Mouse (Mus musculus) cerebellum, adult 18-20 months (tissue): ENCODE measurements at regions not wholly inside any gene's neighbourhood (a gene's known extent, or its start where the extent isn't known, plus 50 kb on each side); places are given as distances from the start of the nearest gene placed in this dataset.

ENCODE experiments used
- DNase-seq, 2 experiments: peaks; one replicate each; pipeline ENCODE4 v3.0.0; 2021

- DNase-seq: no peak
These were observed 497.1 kb downstream of the Nedd1 start for GRCm38 (mm10) chr10:92225071-92225470.

- no peak for DNase-seq
These were observed 502.9 kb downstream of the Nedd1 start for GRCm38 (mm10) chr10:92219310-92219709.

GRCm38 (mm10) chr10:92170856-92171255 is 551.4 kb downstream of the Nedd1 start:
- no peak for DNase-seq

- no peak for DNase-seq
These were observed 556.2 kb downstream of the Nedd1 start for GRCm38 (mm10) chr10:92166057-92166456.

- DNase-seq: no peak
These were observed 557.2 kb downstream of the Nedd1 start for GRCm38 (mm10) chr10:92164991-92165390.

- DNase-seq: no peak
These were observed 557.6 kb downstream of the Nedd1 start for GRCm38 (mm10) chr10:92164648-92164960.

- DNase-seq: no peak
These were observed 558.2 kb downstream of the Nedd1 start for GRCm38 (mm10) chr10:92163851-92164647.

- DNase-seq: no peak
These were observed 559.1 kb downstream of the Nedd1 start for GRCm38 (mm10) chr10:92163071-92163504.

- peak; percentile 7 to 30 for DNase-seq
These were observed 559.7 kb downstream of the Nedd1 start for GRCm38 (mm10) chr10:92162473-92163011.

GRCm38 (mm10) chr10:92161501-92161900 is 560.7 kb downstream of the Nedd1 start:
- no peak for DNase-seq

GRCm38 (mm10) chr10:92146263-92146662 is 576.0 kb downstream of the Nedd1 start:
- no peak for DNase-seq

GRCm38 (mm10) chr10:92135521-92135920 is 586.7 kb downstream of the Nedd1 start:
- DNase-seq: no peak

GRCm38 (mm10) chr10:92112790-92113189 is 609.4 kb downstream of the Nedd1 start:
- no peak for DNase-seq

- DNase-seq: no peak
These were observed 615.9 kb downstream of the Nedd1 start for GRCm38 (mm10) chr10:92106331-92106730.

GRCm38 (mm10) chr10:92103887-92104286 is 618.3 kb downstream of the Nedd1 start:
- DNase-seq: no peak

- DNase-seq: no peak
These were observed 619.5 kb downstream of the Nedd1 start for GRCm38 (mm10) chr10:92102755-92103154.

GRCm38 (mm10) chr10:92097562-92097961 is 624.7 kb downstream of the Nedd1 start:
- no peak for DNase-seq

GRCm38 (mm10) chr10:92097081-92097480 is 625.1 kb downstream of the Nedd1 start:
- no peak for DNase-seq

GRCm38 (mm10) chr10:92091480-92092395 is 630.5 kb downstream of the Nedd1 start:
- DNase-seq: no peak

GRCm38 (mm10) chr10:92082111-92082510 is 640.1 kb downstream of the Nedd1 start:
- no peak for DNase-seq

GRCm38 (mm10) chr10:92081199-92081598 is 641.0 kb downstream of the Nedd1 start:
- DNase-seq: no peak

- no peak for DNase-seq
These were observed 642.8 kb downstream of the Nedd1 start for GRCm38 (mm10) chr10:92079421-92079820.

- DNase-seq: no peak
These were observed 644.9 kb downstream of the Nedd1 start for GRCm38 (mm10) chr10:92077291-92077690.

GRCm38 (mm10) chr10:92076754-92077153 is 645.5 kb downstream of the Nedd1 start:
- DNase-seq: no peak
